ENCODE assay signal across 8 mouse cellular contexts in genomic region chrX:141475566-141476327, GRCm38 (mm10). TPM values are rescaled to one million over a fixed set of nuclear protein-coding genes. Genes with fewer than 3 reads are reported as not detected.
DNase-seq lines count a peak whose midpoint lies in the region; ATAC-seq and TF ChIP-seq lines count a peak whose summit lies in the region.

No protein-coding gene starts in this region.

- no peak for TF ChIP-seq CTCF in Patski (IDR thresholded peaks at IDR 0.05)
- TF ChIP-seq CTCF in heart, adult 2 months (IDR thresholded peaks at IDR 0.05): no peak

- in situ Hi-C loops in Patski (cut with MboI; ENCODE audit: low pct_unique_long_range_greater_than_20kb): no loop called here

- intact Hi-C loops in heart, adult 2 months (cut with DNase I): loop anchor here (5.0 kb wide), 1 partner anchor 57 kb away; no protein-coding TSS in a partner anchor

- H3K79me2 ChIP-seq in heart, adult 2 months (replicated peaks; ENCODE audit: control insufficient read depth, insufficient read depth, low read length): no peaks in the 10 kb centered on the region

- ATAC-seq in frontal cortex, adult (ENCODE audit: low TSS enrichment): peak; percentile 70
- ATAC-seq in Patski: peak; percentile 27

- peak overlapping the region; percentile 76 for H3K27ac ChIP-seq in heart, adult 2 months

- peak overlapping the region; percentile 52 for H3K4me3 ChIP-seq in heart, adult 2 months

- no peaks in the 10 kb centered on the region for H3K4me1 ChIP-seq in heart, adult 2 months (ENCODE audit: control insufficient read depth, insufficient read depth, low read length)

- CTCF ChIA-PET in Patski (lab: Charles Lee): interaction anchor here (0.7 kb wide), 1 partner anchor 59 kb away, joined by 3 read pairs; no protein-coding TSS in a partner anchor

- peak overlapping the region; percentile 83 for H3K9ac ChIP-seq in heart, adult 2 months (ENCODE audit: low read depth, low read length)

- POLR2A ChIA-PET in Patski (lab: Charles Lee): no interaction called here

- TF ChIP-seq POLR2A in heart, adult 2 months (IDR thresholded peaks at IDR 0.05; ENCODE audit: insufficient read depth, low read depth, low read length): no peak

- DNase-seq in frontal cortex, postnatal 10 days (ENCODE audit: low spot score in 2 of 2): no peak
- no peak for DNase-seq in Patski (ENCODE audit: low read depth, low spot score)
- peak; percentile 8 to 28 for DNase-seq in heart, adult 2 months
- peak; percentile 4 to 12 for DNase-seq in kidney, adult 8-10 months
- peak; percentile 3 for DNase-seq in lung, postnatal 10 days
- peak; percentile 6 for DNase-seq in testis, postnatal 14 days (ENCODE audit: low spot score)
- no peak for DNase-seq in layer of hippocampus, adult 11-12 months (ENCODE audit: low spot score)

- WGBS in heart, adult 2 months: 22% methylated on average over 14 of the region's 14 CpGs

- H3K27me3 ChIP-seq in Patski: no peaks in the 10 kb centered on the region
- H3K27me3 ChIP-seq in heart, adult 2 months (ENCODE audit: control insufficient read depth, insufficient read depth, low read length): no peaks in the 10 kb centered on the region

- no peaks in the 10 kb centered on the region for H3K36me3 ChIP-seq in heart, adult 2 months (ENCODE audit: control insufficient read depth, insufficient read depth, low read length)

- no peak for TF ChIP-seq EP300 in heart, adult 2 months (IDR thresholded peaks at IDR 0.05; ENCODE audit: insufficient read depth, low read depth, low read length)

RNA-seq across cellular contexts. Expression of gene Col4a5, which starts 0.6 kb away (rescaled TPM):
- polyA plus RNA-seq in Patski (2021): 97.5 TPM
- 10 to 100 TPM; 20.7 to 24.7 TPM for total RNA-seq in heart, adult 2 months (2021)
- polyA plus RNA-seq in heart, adult 2 months (2012; rRNA removed): 14.0 and 21.1 TPM in 2 replicates

RNA-seq across cellular contexts. Expression of gene Col4a6, which starts 1.9 kb away (rescaled TPM):
- 46.7 TPM for polyA plus RNA-seq in Patski (2021)
- 1 to 10 TPM; 1.4 to 2.5 TPM for total RNA-seq in heart, adult 2 months (2021)
- 2.0 and 2.3 TPM in 2 replicates for polyA plus RNA-seq in heart, adult 2 months (2012; rRNA removed)

Comparison
In these comparisons a context has a peak if more than half of its experiments do, and no peak if none do; other contexts are left out.
1. DNase-seq: peak in heart, adult 2 months (2 of 2), kidney, adult 8-10 months (2 of 2), lung, postnatal 10 days (single experiment) and testis, postnatal 14 days (single experiment); none in frontal cortex, postnatal 10 days (0 of 2), Patski (single experiment) and layer of hippocampus, adult 11-12 months (single experiment).
2. RNA of gene Col4a6, which starts 1.9 kb away (polyA plus RNA-seq): 46.7 TPM in Patski (single experiment); 2.0 to 2.3 TPM in heart, adult 2 months; every median in the first group is over 10 times any median in the second.